Mouse (Mus musculus) kidney, adult 2 months (tissue): Measurements from ENCODE around the gene Tmem253.

Experiments
- CTCF ChIP-seq: fragments of 200-500 bp; conservative IDR thresholded peaks from 2 replicates; pipeline ENCODE4 v1.5.1; 2011; ENCODE audit warnings: low read depth, mild to moderate bottlenecking, control low read depth, low read length, moderate library complexity, mixed read lengths; ENCODE audit not compliant: insufficient read depth, insufficient read length
- POLR2A ChIP-seq: fragments of 200-500 bp; IDR thresholded peaks from one replicate; pipeline ENCODE4 v1.6.1; 2011; ENCODE audit warnings: low read depth, low read length, control low read depth

DNA sequence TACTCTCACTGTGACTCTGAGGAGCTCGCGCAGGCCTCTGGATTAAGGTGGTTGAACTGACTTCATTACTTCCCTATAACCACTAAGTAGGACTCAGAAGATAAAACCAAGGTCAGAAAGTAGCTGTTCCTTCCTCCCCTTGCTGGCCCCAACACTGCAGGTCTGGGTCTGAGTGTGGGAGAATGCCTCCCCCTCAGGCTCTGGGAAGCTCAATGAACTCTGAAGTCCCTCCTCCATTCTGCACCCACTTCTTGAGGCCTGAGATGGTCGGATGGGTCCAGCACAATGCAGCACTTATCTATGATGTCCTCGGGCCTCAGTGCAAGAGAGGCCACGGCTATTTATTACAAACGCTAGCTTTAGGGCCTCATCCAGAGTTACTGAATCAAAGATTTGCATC is 9.8 kb upstream of the Tmem253 start:
- no peak for TF ChIP-seq POLR2A
- no peak for TF ChIP-seq CTCF
